Mouse (Mus musculus) CH12F3 (cell line): ENCODE data around the gene Irak1.

Experiments used
- in situ Hi-C: fragments of 300-500 bp; cut with MboI; formaldehyde crosslinking; loops from 2 replicates; pipeline ENCODE4 v1.14.3; 2020; ENCODE audit warnings: low sequenced_read_pairs

The Irak1 gene

DNA sequence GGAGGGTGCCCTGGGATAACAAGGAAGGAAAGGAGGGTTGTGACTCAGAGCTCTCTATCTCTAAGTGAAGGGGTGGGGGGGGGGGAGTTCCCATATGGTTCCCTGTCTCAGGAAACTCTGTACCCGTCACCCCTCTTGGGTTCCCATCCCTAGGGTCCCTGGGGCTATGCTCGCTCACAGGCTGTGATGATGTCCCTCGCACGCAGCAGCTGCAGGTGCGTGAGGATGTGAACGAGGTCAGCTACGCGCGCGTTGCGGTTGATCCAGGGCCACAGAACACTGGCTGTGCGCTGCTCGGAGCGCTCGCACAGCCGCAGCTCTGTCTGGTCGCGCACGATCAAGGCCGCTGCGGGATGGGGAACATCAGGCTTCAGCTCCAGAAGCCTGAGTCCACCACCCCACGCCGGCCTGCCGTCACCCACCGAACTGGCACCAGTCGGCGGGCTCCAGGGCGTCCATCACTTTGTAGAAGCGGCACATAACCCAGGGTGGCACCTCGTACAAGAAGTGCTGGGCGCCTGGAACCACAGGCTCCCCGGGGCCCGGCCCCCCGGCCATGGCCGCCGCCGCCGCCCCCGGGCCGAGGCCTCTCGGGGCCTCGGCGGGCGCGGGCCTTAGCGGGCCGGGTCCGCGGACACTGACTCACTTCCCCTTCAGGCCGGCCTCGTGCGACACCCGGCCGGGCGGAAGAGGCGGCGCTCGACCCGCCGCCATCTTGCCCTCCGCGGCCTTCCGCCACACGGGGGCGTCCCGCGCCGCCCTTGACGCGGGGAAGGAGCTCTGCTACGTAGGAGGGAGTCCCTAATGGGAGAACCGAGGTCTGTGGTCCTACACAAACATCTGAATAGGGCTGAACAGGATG lies at the start of gene Irak1:
Gene Irak1, minus strand, starts transcription at position 731 of the 862 bp plus-strand sequence.
- in situ Hi-C loops, result no loop called here

DNA sequence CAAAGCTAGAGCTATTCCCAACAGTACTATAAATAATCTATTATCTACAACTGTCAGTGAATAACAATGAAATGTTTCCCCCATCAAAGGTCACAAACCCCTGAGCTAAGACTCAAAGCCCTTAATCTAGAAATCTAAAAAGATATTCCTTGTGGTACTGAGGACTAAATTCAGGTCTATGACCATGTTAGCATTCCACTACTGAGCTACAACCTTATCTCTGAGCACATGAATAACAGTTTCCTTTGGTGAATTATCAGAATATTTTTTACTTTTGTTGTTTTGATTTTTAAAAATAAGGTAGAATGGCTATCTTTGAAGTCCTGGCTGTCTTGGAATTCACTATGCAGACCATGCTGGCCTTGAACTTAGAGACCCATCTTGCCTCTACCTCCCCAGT lies 47.1 kb upstream of the Irak1 start:
- in situ Hi-C loops, result no loop called here

DNA sequence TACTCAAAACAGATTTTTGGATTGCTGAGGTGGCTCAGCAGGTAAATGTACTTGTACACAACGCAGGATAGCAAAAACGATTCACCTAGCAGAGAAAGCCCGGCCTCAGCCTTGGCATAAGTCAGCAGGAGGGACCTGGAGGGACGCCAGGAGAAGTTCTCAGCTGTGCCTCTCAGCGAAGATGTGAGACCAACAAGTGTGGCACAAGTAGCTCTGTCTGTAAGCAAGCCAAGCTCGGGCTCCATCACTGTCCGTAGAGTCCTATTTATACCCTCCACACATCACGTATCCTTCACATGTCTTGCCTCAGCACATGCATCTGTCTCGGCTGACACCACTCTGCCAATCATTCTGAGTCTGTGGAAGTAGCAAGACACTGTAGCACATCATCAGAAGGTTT lies 44.2 kb upstream of the Irak1 start:
- in situ Hi-C loops, result no loop called here

- in situ Hi-C loops, result no loop called here
Observed at GRCm38 (mm10) chrX:74045107-74045506, 21.4 kb upstream of the Irak1 start.

- in situ Hi-C loops, result no loop called here
Observed at GRCm38 (mm10) chrX:74037702-74038375, 14.1 kb upstream of the Irak1 start.

GRCm38 (mm10) chrX:74030000-74030399 lies 6.3 kb upstream of the Irak1 start:
- in situ Hi-C loops, result no loop called here

- in situ Hi-C loops, result no loop called here
Observed at GRCm38 (mm10) chrX:74022795-74023187, 927 bp downstream of the Irak1 start.

DNA sequence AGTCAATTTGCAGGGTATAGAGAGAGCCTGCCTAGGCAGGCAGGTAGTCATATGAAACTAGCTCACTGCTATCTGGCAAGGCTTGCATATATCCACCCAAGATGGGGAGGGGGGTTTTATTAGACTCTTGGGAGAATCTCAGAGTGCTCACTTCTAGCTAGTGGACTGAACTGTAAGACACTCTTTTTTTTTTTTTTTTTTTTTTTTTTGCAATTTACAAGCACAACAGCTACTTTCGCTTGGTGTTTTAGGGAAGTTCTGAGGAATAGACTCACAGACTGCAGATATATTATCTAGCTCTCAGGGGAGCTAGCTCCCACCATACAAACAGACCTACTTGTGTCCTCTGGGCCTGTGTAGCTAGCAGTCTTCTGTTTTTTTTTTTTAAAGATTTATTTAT lies 9.1 kb downstream of the Irak1 start:
- in situ Hi-C loops, result no loop called here

- in situ Hi-C loops, result no loop called here
Observed at GRCm38 (mm10) chrX:74008063-74008462, 15.7 kb downstream of the Irak1 start.

GRCm38 (mm10) chrX:74006401-74006800 lies 17.3 kb downstream of the Irak1 start:
- in situ Hi-C loops, result no loop called here

GRCm38 (mm10) chrX:74003644-74004043 lies 20.1 kb downstream of the Irak1 start:
- in situ Hi-C loops, result no loop called here

DNA sequence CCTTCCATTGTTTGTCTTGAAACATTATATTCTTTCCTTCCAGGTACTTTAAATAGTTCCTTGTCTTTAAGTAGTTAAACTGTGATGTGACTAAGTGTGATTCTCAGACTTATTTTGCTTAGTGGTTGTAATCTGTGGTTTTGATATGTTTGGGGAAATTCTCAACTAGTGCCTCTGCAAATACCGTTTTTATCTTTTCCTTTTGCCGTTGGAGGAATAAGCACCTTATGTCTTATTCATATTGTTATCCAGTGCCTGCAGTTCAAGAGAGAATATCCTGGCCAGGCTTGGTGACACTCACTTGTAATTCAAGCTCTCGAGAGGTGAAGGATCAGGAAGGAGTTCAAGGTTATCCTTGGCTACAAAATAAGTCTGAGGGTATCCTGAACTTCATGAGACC lies 22.7 kb downstream of the Irak1 start:
- in situ Hi-C loops, result no loop called here

DNA sequence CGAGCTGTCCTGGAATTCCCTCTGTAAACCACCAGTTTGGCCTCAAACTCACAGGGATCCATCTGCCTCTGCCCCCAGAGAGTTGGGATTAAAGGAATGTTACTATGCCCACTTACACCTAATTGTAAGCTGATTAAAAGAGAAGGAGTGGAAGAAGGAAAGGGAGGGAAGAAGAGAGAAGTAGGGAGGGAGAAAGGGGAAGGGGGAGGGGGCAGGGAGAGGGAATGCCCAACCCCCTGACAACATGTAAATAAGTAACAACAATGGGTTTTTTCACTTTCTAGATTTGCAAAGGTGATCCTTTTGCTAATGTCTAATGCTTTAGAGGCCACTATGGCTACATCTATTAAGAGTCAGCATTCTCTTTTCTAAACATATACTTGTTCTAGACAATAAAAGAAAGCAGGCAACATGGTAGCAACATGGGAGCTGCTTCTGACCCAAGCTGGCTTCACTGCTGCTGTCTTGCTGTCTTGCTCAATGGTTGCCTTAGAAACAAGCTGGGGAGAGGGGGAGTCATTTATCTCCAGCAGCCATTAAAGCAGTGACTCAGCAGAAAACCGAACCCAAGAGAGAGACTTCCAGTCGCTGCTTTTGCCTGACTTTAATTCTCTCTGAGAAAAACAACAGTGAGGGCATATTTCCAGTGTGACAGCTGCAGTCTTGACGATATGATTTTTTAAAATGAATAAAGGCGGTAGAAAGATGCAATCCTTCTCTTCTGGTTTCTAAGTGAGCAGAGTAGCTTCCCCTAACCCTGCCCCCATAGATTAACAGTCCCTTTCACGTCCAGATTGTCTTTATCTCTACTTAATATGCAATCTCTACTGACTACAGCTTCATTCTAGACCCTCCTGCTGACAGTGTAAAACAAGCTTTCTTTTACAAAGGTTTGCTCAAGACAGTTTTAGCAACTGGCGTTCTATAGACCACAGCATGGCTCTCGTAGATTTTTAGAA lies 24.5 kb downstream of the Irak1 start:
- in situ Hi-C loops, result no loop called here

GRCm38 (mm10) chrX:73977783-73978182 lies 45.9 kb downstream of the Irak1 start:
- in situ Hi-C loops, result no loop called here

DNA sequence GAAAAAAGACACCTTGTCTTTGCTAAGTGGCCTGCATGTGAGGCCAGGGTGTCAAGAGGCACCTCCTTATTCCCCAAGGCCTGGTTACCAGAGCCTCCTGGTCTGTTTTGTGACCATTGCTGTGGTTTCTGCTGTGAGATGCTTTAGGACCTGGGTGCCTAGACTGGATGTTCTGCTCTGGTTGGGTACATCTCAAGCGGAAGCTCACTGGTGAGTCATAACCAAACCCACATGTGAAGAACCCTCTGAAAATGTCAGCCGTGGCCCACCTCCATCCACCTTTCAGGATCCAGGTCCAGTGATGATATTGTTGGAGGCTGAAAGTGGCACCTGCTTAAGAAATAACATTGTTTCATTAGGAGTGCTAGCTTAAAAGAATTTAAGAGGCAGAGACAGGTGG lies 47.4 kb downstream of the Irak1 start:
- in situ Hi-C loops, result no loop called here

- in situ Hi-C loops, result no loop called here
Observed at GRCm38 (mm10) chrX:73972774-73973173, 50.9 kb downstream of the Irak1 start.

GRCm38 (mm10) chrX:73970781-73971180 lies 52.9 kb downstream of the Irak1 start:
- in situ Hi-C loops, result no loop called here

DNA sequence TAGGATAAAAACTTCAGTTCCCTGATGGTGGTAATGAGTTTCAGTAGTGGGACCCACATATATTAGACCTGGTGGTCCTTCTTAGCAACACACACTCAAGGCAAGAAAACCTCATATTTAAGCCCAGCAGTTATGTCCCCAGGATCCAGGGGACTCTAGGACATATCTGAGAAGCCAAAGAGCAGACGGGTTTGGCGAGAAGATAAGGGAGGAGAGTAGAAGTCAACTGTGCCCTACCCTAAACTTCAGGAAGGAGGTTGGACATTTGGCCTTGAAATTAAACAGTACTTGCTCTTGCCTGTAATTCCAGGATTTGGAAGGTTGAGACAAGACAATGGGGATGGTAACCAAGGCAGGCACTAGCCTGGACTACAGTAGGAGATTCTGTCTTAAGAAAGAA lies 54.0 kb downstream of the Irak1 start:
- in situ Hi-C loops, result no loop called here

GRCm38 (mm10) chrX:73969167-73969566 lies 54.6 kb downstream of the Irak1 start:
- in situ Hi-C loops, result no loop called here

DNA sequence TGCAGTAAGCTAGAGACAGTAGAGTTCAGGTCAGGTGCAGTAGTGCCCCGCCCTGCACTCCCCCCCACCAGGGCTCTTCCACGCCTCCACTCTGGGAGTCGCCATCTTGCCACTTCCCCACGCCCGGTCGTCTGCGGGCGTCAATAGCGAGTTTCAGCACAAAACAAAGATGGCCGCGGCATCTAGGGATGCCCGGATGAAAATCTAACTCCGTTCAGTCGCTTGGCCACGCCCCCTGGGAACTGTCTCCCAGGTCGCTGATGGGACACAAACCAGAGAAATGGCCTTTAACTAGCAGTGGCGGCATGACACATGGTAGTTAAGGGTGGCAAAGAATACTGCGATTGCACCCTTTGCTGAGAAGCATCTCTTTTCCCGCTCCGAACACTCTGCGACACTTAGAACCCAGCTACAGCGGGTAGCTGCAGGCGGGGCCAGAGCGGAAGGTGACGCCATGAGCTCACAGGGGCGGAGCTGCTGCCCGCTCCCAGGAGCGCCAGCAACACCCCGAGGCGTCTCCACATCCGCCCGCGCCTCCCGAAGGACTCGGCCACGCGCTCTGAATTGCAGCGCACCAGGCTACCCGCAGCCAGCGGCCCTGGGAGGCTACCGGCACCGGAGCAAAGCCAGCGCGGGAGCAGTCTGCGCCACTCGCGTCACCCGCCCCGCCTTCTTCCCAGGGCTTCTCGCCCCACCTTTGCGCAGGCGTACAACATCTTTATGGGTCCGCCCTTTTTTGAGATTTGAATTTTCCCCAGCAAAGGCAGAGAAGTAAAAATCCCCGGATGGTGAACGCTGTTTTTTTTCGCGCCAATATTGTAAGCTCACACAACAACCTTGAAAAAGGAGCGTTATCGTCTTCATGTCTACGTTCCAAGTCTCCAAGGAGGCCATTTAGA lies 56.3 kb downstream of the Irak1 start:
- in situ Hi-C loops, result no loop called here
